Mouse (Mus musculus) lung, adult 2 months (tissue): ENCODE results near the gene Susd6.

Experiments used
- CTCF ChIP-seq: fragments of 200-500 bp; IDR thresholded peaks from 2 replicates; pipeline ENCODE4 v1.5.1; 2011; ENCODE audit warnings: mild to moderate bottlenecking, low read length, control low read depth; ENCODE audit not compliant: insufficient read depth
- POLR2A ChIP-seq: fragments of 200-500 bp; IDR thresholded peaks from 2 replicates; pipeline ENCODE4 v1.6.1; 2011; ENCODE audit warnings: low read depth, mild to moderate bottlenecking, control low read depth, low read length, borderline replicate concordance; ENCODE audit errors: extremely low read depth

DNA sequence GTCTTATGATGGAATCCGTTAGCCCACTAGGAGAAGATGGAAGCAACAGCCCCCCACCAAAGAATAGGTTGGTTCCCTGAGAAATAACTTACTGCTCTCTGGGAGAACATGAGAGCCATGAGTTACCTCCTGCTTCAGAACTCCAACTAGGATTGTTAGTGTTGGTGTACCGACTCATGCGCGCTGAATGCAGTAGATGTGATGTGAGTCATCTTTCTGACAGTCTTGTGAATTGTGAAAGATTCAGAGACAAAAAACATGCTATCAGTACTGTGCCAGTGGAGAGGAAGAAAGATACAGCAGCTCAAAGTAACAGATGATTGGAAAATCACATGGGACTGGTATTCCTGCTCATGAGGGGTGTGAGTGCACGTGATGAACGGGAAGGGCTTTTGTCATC, 38.8 kb upstream of the Susd6 start:
- TF ChIP-seq POLR2A (no peak), CTCF (no peak)
